Mouse (Mus musculus): Measurements from ENCODE around the gene Ablim2.

Ablim2 gene

GRCm38 (mm10) chr5:35884262-35884661 is 126.6 kb downstream of the Ablim2 start:
- DNase-seq (ENCODE audit: low spot score in 2 of 2): no peak

GRCm38 (mm10) chr5:35884689-35885088 is 127.0 kb downstream of the Ablim2 start:
- DNase-seq (ENCODE audit: low spot score in 2 of 2): no peak

DNA sequence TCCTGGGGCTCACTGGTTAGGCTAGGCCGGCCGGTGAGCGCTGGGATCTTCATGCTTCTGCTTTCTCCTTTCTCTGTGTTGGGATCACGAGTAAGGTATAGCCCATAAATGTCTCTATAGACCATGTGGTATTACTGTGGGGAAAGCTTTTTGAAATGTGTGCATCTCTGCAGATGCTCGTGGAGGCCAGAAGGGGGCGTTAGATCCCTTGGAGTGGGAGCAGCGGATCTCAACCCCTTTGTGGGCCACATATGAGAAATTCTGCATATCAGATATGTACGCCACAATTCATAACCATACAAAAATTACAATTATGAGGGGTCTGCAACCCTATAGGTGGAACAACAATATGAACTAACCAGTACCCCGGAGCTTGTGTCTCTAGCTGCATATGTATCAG is 131.3 kb downstream of the Ablim2 start:
- no peak for DNase-seq (ENCODE audit: low spot score in 2 of 2)

DNA sequence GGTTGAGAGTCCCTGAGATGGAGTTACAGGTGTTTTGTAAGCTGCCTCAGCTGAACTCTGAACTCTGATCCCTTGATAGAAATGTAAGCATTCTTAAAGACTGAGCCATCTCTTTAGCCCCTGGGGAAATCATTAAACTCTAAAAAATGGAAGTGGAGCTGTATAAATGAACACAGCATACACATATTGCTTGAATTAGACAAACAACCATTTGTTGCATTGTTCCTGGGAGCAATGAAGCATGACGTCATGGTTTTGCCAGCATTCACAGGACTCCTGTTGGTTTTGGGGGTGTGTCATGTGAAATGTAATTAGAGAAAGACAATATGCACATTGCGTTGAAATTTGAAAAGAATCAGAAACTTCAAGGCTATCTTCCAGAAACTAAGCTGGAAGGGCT is 132.0 kb downstream of the Ablim2 start:
- DNase-seq (ENCODE audit: low spot score in 2 of 2): no peak

DNA sequence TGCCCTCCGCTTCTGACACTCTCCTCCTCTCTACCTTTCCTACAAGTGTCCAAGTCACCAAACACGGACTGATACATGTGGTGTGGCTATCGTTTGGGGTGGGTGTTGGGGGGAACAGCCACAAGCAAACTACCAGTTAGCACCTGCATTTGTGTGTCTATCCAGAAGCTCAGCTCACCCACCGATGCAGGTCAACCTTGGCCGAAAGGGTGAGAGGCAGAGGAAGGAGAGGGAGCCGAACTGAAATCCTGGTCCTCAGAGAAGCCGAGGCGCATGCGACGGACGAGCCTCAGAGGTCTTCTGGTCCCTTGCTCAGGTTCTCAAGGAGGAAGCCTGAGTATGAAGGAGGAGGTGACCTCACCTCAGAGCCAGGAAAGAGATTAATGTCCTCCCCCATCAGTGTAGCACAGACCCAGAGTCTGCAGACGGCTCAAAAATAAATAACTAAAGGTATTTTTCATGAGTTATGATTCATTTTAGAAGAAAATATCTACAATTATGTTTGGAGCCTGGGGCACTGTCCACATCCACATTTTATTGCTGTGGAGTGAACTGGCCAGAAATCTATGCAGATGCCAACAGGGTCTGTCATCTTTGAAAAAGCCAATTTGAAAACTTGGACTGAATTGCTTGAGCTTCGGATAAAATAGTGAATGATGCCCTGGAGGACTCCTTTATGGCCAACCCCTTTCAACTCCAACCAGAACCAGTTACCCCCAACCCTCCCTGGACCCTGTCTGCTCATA is 133.5 kb downstream of the Ablim2 start:
- DNase-seq (ENCODE audit: low spot score in 2 of 2): no peak

GRCm38 (mm10) chr5:35892363-35892762 is 134.7 kb downstream of the Ablim2 start:
- no peak for DNase-seq (ENCODE audit: low spot score in 2 of 2)

DNA sequence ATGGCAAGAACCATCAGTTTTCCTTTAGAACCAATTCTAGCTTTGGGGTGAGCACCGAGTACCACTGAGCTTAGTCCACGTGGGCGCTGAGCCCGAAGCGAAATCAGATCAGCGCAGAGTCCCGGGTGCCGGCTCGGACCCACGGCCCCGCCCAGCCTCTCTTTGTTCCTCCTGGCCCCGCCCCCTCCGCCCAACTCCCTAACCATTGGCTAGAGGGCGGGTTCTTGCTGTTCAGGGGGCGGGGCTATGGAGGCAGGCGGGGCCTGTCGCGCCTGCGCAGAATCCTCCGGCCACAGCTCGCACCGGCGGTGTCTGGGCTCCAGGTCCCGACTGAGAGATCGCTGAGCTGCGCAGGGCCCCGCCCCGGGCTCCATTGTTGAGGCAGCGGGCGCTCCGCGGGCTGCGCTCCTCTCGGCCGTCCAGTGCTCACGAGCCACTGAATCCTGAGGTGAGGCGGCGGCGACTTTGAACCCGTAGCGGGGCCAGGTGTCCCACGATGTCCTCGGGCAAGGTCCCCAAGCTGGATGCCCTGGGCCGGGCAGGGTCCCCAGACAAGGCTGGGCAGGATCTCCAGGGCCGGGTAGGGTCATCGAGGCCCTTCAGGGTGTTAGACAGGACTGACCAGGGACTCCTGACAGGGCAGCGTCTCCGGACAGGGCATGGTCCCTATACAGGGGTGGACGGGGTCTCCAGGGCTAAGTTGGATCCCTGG is 135.6 kb downstream of the Ablim2 start, which contains the start of gene Afap1:
TSS of gene Afap1 (plus strand) at position 227 of the 712 bp plus-strand sequence.
- peak; percentile 96 to 99 for DNase-seq (ENCODE audit: low spot score in 2 of 2)

DNA sequence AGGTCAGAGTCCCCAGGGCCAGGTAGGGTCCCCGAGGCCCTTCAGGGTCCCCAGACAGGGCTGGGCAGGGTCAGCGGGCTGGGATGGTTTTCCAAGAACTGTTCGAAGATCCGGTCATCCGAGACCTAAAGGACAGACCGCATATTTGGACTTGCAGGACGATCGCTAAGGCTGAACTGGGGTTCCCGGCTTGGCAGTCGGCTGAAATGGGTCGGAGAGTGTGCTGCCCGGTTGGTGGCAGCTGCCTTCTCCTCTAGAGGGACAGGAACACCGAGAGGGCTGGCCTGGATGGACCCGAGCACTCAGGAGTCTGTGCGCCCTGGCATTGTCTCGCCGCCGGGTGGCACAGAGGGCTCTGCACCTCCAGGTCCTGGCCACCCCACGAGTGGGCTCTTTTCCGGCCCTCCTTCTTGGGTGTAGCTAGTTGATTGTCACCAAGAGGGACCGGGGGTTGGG is 136.2 kb downstream of the Ablim2 start:
- peak in 1 of 2 experiments; percentile 50 for DNase-seq (ENCODE audit: low spot score in 2 of 2)

GRCm38 (mm10) chr5:35894295-35895047 is 136.8 kb downstream of the Ablim2 start:
- no peak for DNase-seq (ENCODE audit: low spot score in 2 of 2)

DNA sequence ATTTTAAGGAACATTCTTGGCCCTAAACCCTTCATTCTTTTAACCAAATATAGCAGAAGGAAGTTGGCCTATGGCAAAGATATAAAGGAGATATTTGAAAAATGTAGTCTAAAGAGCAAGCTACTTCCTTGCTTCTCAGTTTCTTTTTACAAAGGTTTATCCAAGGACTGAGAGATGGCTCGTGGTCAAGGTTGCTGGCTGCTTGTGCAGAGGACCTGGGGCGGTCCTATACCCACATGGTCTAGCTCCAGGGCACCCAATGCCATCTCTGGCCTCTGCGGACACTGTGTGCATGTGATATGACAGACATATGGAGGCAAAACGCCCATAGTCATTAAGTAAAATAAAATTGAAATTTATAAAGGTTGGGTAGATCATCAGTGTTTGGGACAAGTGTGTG is 138.2 kb downstream of the Ablim2 start:
- DNase-seq (ENCODE audit: low spot score in 2 of 2): no peak

- no peak for DNase-seq (ENCODE audit: low spot score in 2 of 2)
Observed at GRCm38 (mm10) chr5:35896556-35896955, 138.9 kb downstream of the Ablim2 start.

GRCm38 (mm10) chr5:35897147-35897546 is 139.5 kb downstream of the Ablim2 start:
- DNase-seq (ENCODE audit: low spot score in 2 of 2): no peak

- DNase-seq (ENCODE audit: low spot score in 2 of 2): no peak
Observed at GRCm38 (mm10) chr5:35898114-35898513, 140.4 kb downstream of the Ablim2 start.

DNA sequence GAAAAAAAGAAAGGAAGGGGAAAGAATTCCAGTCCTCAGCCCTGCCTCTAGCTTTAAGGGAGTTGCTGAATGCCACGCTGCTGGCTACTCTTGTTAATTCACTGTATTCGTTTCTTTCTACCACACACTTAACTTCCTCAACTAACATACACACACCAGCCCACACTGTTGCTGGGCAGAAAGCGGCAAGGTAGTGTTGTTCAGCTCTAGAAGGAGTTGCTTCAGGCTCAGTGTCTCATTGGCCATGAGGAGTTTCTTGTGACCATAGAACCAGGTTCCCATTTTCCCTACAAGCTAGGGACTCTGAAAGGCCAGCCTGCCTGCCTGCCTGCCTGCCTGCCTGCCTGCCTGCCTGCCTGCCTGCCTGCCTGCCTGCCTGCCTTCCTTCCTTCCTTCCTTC is 141.3 kb downstream of the Ablim2 start:
- no peak for DNase-seq (ENCODE audit: low spot score in 2 of 2)

DNA sequence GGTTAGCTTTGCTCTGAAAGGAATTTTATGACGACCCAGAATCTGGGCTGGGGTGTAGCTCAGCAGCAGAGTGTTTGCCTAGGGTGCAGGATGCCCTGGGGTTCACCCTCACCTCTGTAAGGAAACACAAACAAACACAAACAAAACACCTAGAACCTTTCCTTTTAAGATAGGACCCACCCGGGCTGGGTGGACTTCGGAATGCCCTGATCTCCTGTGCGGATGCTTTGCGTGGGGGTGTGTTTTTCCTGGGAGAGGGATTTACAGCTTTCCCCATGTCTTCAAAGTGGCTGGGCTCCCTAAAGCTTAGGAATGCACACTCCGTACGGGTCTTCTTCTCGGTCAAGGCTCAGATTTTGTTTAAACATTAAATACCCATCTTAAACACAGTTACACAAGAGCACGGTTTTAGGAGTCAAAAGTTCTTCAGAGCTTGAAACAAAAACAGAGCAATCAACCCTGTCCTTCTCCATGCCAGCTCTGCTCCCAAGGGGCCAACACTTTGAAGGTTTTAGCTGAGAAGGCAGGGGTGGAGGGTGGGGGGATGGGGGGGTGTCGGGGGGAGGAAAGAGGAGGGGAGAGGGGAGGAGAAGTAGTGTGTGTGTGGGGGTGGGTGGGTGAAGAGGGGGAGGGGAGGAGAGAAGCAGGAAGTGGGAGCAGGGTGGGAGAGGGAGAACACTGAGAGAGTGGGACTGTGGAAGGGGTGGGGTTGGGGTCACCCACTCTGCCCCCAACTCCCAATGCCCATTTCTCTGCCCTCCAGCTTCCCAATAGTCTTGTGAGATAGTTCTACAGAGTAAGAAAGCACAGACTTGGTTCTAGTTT is 142.9 kb downstream of the Ablim2 start:
- no peak for DNase-seq (ENCODE audit: low spot score in 2 of 2)

- DNase-seq (ENCODE audit: low spot score in 2 of 2): no peak
Observed at GRCm38 (mm10) chr5:35901226-35901809, 143.6 kb downstream of the Ablim2 start.

DNA sequence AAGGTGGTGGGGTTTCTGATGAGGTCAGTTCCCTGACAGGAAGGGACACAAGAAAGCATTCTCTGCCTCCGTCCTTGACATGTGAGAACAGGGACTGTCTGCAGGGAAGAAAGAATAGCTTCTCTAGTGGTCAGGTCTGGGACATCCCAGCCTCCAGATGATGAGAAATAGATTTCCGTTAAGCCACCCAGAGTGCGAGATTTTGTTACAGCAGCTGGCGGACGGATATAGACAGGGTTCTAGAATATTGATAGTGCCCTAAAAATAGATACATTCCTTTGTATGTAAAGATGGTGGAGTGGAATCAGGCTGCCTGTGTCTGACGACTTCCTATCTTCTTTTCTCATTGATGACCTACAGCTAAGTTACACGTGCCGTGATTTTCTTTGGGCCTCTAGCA is 145.8 kb downstream of the Ablim2 start:
- no peak for DNase-seq (ENCODE audit: low spot score in 2 of 2)

- DNase-seq (ENCODE audit: low spot score in 2 of 2): no peak
Observed at GRCm38 (mm10) chr5:35905283-35905682, 147.6 kb downstream of the Ablim2 start.

- no peak for DNase-seq (ENCODE audit: low spot score in 2 of 2)
Observed at GRCm38 (mm10) chr5:35907090-35907489, 149.4 kb downstream of the Ablim2 start.

GRCm38 (mm10) chr5:35907633-35908426 is 150.2 kb downstream of the Ablim2 start:
- DNase-seq (ENCODE audit: low spot score in 2 of 2): peak; percentile 42 to 76
